Mouse (Mus musculus) hindbrain, embryonic 14.5 days (tissue): ENCODE data around the gene Olfr13. TPM values are rescaled to one million over a fixed set of nuclear protein-coding genes. Genes with fewer than 3 reads are reported as not detected.
"Not testable (repeated sequence)": the region's sequence is repeated elsewhere in the genome, so short reads cannot be mapped to it uniquely, and the experiment has no call there.

Experiments
- ATAC-seq: fragments of 200-750 bp; cut with Nextera tagmentation; 2 replicates; pipeline ENCODE4 v1.8.0; 2017; ENCODE audit warnings: moderate number of reproducible peaks, mild to moderate bottlenecking, moderate TSS enrichment, moderate library complexity; ENCODE audit not compliant: low FRiP score
- DNase-seq: peaks from one replicate; pipeline ENCODE4 v3.0.0-alpha.2; 2015; ENCODE audit warnings: low spot score
- H3K27ac ChIP-seq: fragments of 300-500 bp; sonication (generic); 2 replicates; pipeline ENCODE4 v1.5.1; 2014; ENCODE audit warnings: mild to moderate bottlenecking, moderate library complexity
- H3K27me3 ChIP-seq: fragments of 300-500 bp; sonication (generic); 2 replicates; pipeline ENCODE4 v1.6.1; 2014; ENCODE audit warnings: mild to moderate bottlenecking, low read length, mixed read lengths; ENCODE audit not compliant: control insufficient read depth, insufficient read depth
- H3K36me3 ChIP-seq: fragments of 300-500 bp; sonication (generic); replicated peaks from 2 replicates; pipeline ENCODE4 v1.6.1; 2014; ENCODE audit not compliant: control insufficient read depth, insufficient read depth
- H3K4me1 ChIP-seq: fragments of 300-500 bp; sonication (generic); replicated peaks from 2 replicates; pipeline ENCODE4 v1.6.1; 2014; ENCODE audit warnings: antibody characterized with exemption, low read length, mixed read lengths; ENCODE audit not compliant: control insufficient read depth, insufficient read depth
- H3K4me2 ChIP-seq: fragments of 300-500 bp; sonication (generic); replicated peaks from 2 replicates; pipeline ENCODE4 v1.6.1; 2014; ENCODE audit warnings: mild to moderate bottlenecking, moderate library complexity
- H3K4me3 ChIP-seq: fragments of 300-500 bp; sonication (generic); replicated peaks from 2 replicates; pipeline ENCODE4 v1.5.1; 2014; ENCODE audit warnings: mild to moderate bottlenecking, low read length
- H3K9ac ChIP-seq: fragments of 300-500 bp; sonication (generic); 2 replicates; pipeline ENCODE4 v1.6.1; 2014
- H3K9me3 ChIP-seq: fragments of 300-500 bp; sonication (generic); 2 replicates; pipeline ENCODE4 v1.6.1; 2016; ENCODE audit warnings: low read length; ENCODE audit not compliant: control insufficient read depth
- WGBS: fragments of 180-500 bp; shearing (Covaris S2); extraction: QIAGEN DNeasy Blood & Tissue Kit; methylation state at CpG from one replicate; pipeline ENCODE4 v1.1.7; 2014; 5-methylcytosine and 5-hydroxymethylcytosine counted together
- polyA plus RNA-seq: library from polyadenylated mRNA; unstranded; fragments of >200 nt; fragmentation: Nextera tagmentation; extraction: Ambion mirVana; gene quantifications from 2 replicates; pipeline ENCODE4 v1.2.1, GENCODE M21; 2014

Olfr13 gene
- polyA plus RNA-seq = not detected in 2 replicates

- H3K4me2 ChIP-seq = no peak within 1 kb of the TSS
Measured at GRCm38 (mm10) chr6:43171840-43172239, at the start of gene Olfr13. Gene Olfr13 (plus strand): TSS chr6:43172140.

GRCm38 (mm10) chr6:43146267-43146666, 25.7 kb upstream of the Olfr13 start, which contains the start of gene Olfr237-ps1:
Gene Olfr237-ps1 (plus strand): TSS chr6:43146567.
- DNase-seq, H3K4me3 ChIP-seq, H3K27ac ChIP-seq, H3K4me2 ChIP-seq, H3K4me1 ChIP-seq, H3K9ac ChIP-seq, H3K27me3 ChIP-seq, H3K9me3 ChIP-seq, ATAC-seq, H3K36me3 ChIP-seq: not testable (repeated sequence)
- 94% methylated on average over 2 of the region's 2 CpGs for WGBS

More at GRCm38 (mm10) chr6:43171840-43172239, at the start of gene Olfr13:
- DNase-seq (no peak), ATAC-seq (no peak)
- no peaks in the 10 kb centered on the region for H3K9me3 ChIP-seq
- no peak within 1 kb of the TSS for H3K27ac ChIP-seq
- H3K27me3 ChIP-seq = no peaks in the 10 kb centered on the region
- no peaks in the 10 kb centered on the region for H3K36me3 ChIP-seq
- no peaks in the 10 kb centered on the region for H3K4me1 ChIP-seq
- H3K4me3 ChIP-seq = no peak within 1 kb of the TSS
- no peak within 1 kb of the TSS for H3K9ac ChIP-seq
- 81% methylated on average over 4 of the region's 4 CpGs for WGBS

- no peaks in the 10 kb centered on the region for H3K36me3 ChIP-seq
- ATAC-seq = no peak
- H3K27ac ChIP-seq = no peak overlapping the region
- H3K4me2 ChIP-seq = no peak overlapping the region
- H3K4me3 ChIP-seq = no peak overlapping the region
- DNase-seq = no peak
- H3K27me3 ChIP-seq = no peaks in the 10 kb centered on the region
- 62% methylated on average over 1 of the region's 1 CpGs for WGBS
- H3K9me3 ChIP-seq = no peaks in the 10 kb centered on the region
- H3K9ac ChIP-seq = no peak overlapping the region
- no peaks in the 10 kb centered on the region for H3K4me1 ChIP-seq
Measured at GRCm38 (mm10) chr6:43159502-43159901, 12.4 kb upstream of the Olfr13 start.

GRCm38 (mm10) chr6:43162982-43163381, 9.0 kb upstream of the Olfr13 start, which contains the start of gene Olfr437:
Gene Olfr437 (plus strand): TSS chr6:43163282.
- H3K27me3 ChIP-seq = no peaks in the 10 kb centered on the region
- no peak for ATAC-seq
- WGBS = 69% methylated on average over 3 of the region's 3 CpGs
- H3K9ac ChIP-seq = no peak within 1 kb of the TSS
- no peaks in the 10 kb centered on the region for H3K36me3 ChIP-seq
- no peak for DNase-seq
- no peak within 1 kb of the TSS for H3K27ac ChIP-seq
- no peak within 1 kb of the TSS for H3K4me3 ChIP-seq
- H3K4me1 ChIP-seq = no peaks in the 10 kb centered on the region
- H3K4me2 ChIP-seq = no peak within 1 kb of the TSS
- H3K9me3 ChIP-seq = no peaks in the 10 kb centered on the region

GRCm38 (mm10) chr6:43167246-43167645, 4.7 kb upstream of the Olfr13 start:
- no peak overlapping the region for H3K4me3 ChIP-seq
- 95% methylated on average over 4 of the region's 4 CpGs for WGBS
- H3K27me3 ChIP-seq = no peaks in the 10 kb centered on the region
- H3K4me1 ChIP-seq = no peaks in the 10 kb centered on the region
- no peak overlapping the region for H3K27ac ChIP-seq
- ATAC-seq (no peak), DNase-seq (no peak)
- H3K36me3 ChIP-seq = no peaks in the 10 kb centered on the region
- no peak overlapping the region for H3K9ac ChIP-seq
- H3K4me2 ChIP-seq = no peak overlapping the region
- no peaks in the 10 kb centered on the region for H3K9me3 ChIP-seq

GRCm38 (mm10) chr6:43178129-43178528, 6.2 kb downstream of the Olfr13 start:
- Histone ChIP-seq H3K4me1 (0 out of 2 replicates have a peak, but pooled peaks cover 7% of the 10 kb centered on the region), H3K27me3 (no peaks in the 10 kb centered on the region), H3K27ac (no peak overlapping the region), H3K9ac (no peak overlapping the region), H3K36me3 (no peaks in the 10 kb centered on the region), H3K4me2 (no peak overlapping the region), H3K4me3 (no peak overlapping the region), H3K9me3 (no peaks in the 10 kb centered on the region)
- ATAC-seq = no peak
- DNase-seq = no peak
- WGBS = 80% methylated on average over 1 of the region's 1 CpGs

GRCm38 (mm10) chr6:43178584-43179501, 6.9 kb downstream of the Olfr13 start:
- 52% methylated on average over 6 of the region's 6 CpGs for WGBS
- no peak for DNase-seq
- no peak overlapping the region for H3K4me2 ChIP-seq
- no peaks in the 10 kb centered on the region for H3K27me3 ChIP-seq
- H3K27ac ChIP-seq = 0 out of 2 replicates have a peak overlapping the region, but pooled peaks have one; percentile 5
- 0 out of 2 replicates have a peak, but pooled peaks cover 7% of the 10 kb centered on the region for H3K4me1 ChIP-seq
- no peak overlapping the region for H3K9ac ChIP-seq
- H3K9me3 ChIP-seq = no peaks in the 10 kb centered on the region
- no peak overlapping the region for H3K4me3 ChIP-seq
- no peaks in the 10 kb centered on the region for H3K36me3 ChIP-seq
- ATAC-seq = peak; percentile 70; the same call in 1 of the 2 replicates

GRCm38 (mm10) chr6:43190986-43191385, 19.0 kb downstream of the Olfr13 start:
- Histone ChIP-seq H3K9ac (no peak overlapping the region), H3K36me3 (no peaks in the 10 kb centered on the region), H3K4me3 (no peak overlapping the region), H3K4me2 (no peak overlapping the region), H3K27ac (no peak overlapping the region), H3K27me3 (no peaks in the 10 kb centered on the region), H3K9me3 (no peaks in the 10 kb centered on the region), H3K4me1 (no peaks in the 10 kb centered on the region)
- DNase-seq (no peak), ATAC-seq (no peak)
- WGBS = 87% methylated on average over 3 of the region's 3 CpGs

GRCm38 (mm10) chr6:43196781-43197180, 24.8 kb downstream of the Olfr13 start, which contains the start of gene Olfr435:
Gene Olfr435 (plus strand): TSS chr6:43197146.
- Histone ChIP-seq H3K27ac (no peak within 1 kb of the TSS), H3K27me3 (no peaks in the 10 kb centered on the region), H3K9ac (no peak within 1 kb of the TSS), H3K4me2 (no peak within 1 kb of the TSS), H3K4me1 (no peaks in the 10 kb centered on the region), H3K36me3 (no peaks in the 10 kb centered on the region), H3K4me3 (no peak within 1 kb of the TSS), H3K9me3 (no peaks in the 10 kb centered on the region)
- no peak for DNase-seq
- no peak for ATAC-seq
